Mouse (Mus musculus) olfactory bulb, adult 2 months (tissue): ENCODE results near the gene St14. TPM values are rescaled to one million over a fixed set of nuclear protein-coding genes. Genes with fewer than 3 reads are reported as not detected.

Experiments
- H3K27ac ChIP-seq: fragments of 200-500 bp; 2 replicates; pipeline ENCODE4 v1.5.1; 2012; ENCODE audit warnings: low read depth, low read length; ENCODE audit not compliant: insufficient read depth
- H3K4me1 ChIP-seq: fragments of 200-500 bp; 2 replicates; pipeline ENCODE4 v1.6.1; 2012; ENCODE audit warnings: low read length; ENCODE audit not compliant: control insufficient read depth, insufficient read depth
- H3K4me3 ChIP-seq: fragments of 200-500 bp; 2 replicates; pipeline ENCODE4 v1.5.1; 2012; ENCODE audit warnings: mild to moderate bottlenecking, low read depth, low read length, moderate library complexity; ENCODE audit not compliant: insufficient read depth
- CTCF ChIP-seq: fragments of 200-500 bp; IDR thresholded peaks from 2 replicates; pipeline ENCODE4 v1.5.1; 2012; ENCODE audit warnings: low read depth, mild to moderate bottlenecking, low read length, moderate library complexity; ENCODE audit not compliant: insufficient read depth
- POLR2A ChIP-seq: fragments of 200-500 bp; IDR thresholded peaks from 2 replicates; pipeline ENCODE4 v1.6.1; 2012; ENCODE audit warnings: mild to moderate bottlenecking, low read depth, low read length, moderate library complexity; ENCODE audit not compliant: insufficient read depth
- WGBS: fragments of 180-500 bp; shearing (Covaris S2); methylation state at CpG from one replicate; pipeline ENCODE4 v1.1.7; 2018; 5-methylcytosine and 5-hydroxymethylcytosine counted together
- polyA plus RNA-seq: library from polyadenylated mRNA; stranded (reverse); fragments of >200 nt; gene quantifications from 2 replicates; pipeline ENCODE4 v1.2.4, GENCODE M21; 2012; ENCODE audit warnings: low replicate concordance; ENCODE audit not compliant: missing spikeins, insufficient read depth, insufficient read length

St14 gene
- polyA plus RNA-seq, 1 experiment: not detected

GRCm38 (mm10) chr9:31162911-31163310 is 31.3 kb upstream of the St14 start:
- Histone ChIP-seq H3K27ac (no peak overlapping the region), H3K4me1 (no peaks in the 10 kb centered on the region), H3K4me3 (no peak overlapping the region)
- whole genome bisulfite sequencing: 38% methylated on average over 1 of the region's 1 CpGs
- no peak for TF ChIP-seq CTCF
- no peak for TF ChIP-seq POLR2A

- Histone ChIP-seq H3K27ac (no peak overlapping the region), H3K4me1 (no peaks in the 10 kb centered on the region), H3K4me3 (no peak overlapping the region)
- WGBS: 89% methylated on average over 4 of the region's 4 CpGs
- TF ChIP-seq CTCF (no peak), POLR2A (no peak)
These were observed 28.3 kb upstream of the St14 start for GRCm38 (mm10) chr9:31159910-31160309.

GRCm38 (mm10) chr9:31156594-31156993 is 24.9 kb upstream of the St14 start:
- Histone ChIP-seq H3K27ac (no peak overlapping the region), H3K4me1 (no peaks in the 10 kb centered on the region), H3K4me3 (no peak overlapping the region)
- WGBS: 81% methylated on average over 8 of the region's 8 CpGs
- no peak for TF ChIP-seq CTCF
- no peak for TF ChIP-seq POLR2A

- no peak overlapping the region for H3K27ac ChIP-seq
- H3K4me1 ChIP-seq: no peaks in the 10 kb centered on the region
- TF ChIP-seq CTCF: no peak
- H3K4me3 ChIP-seq: no peak overlapping the region
- 75% methylated on average over 2 of the region's 2 CpGs for WGBS
These were observed 19.4 kb upstream of the St14 start for GRCm38 (mm10) chr9:31151050-31151449.

GRCm38 (mm10) chr9:31148135-31148534 is 16.5 kb upstream of the St14 start:
- TF ChIP-seq CTCF (no peak), POLR2A (no peak)
- 87% methylated on average over 7 of the region's 7 CpGs for WGBS
- Histone ChIP-seq H3K4me3 (no peak overlapping the region), H3K27ac (no peak overlapping the region), H3K4me1 (no peaks in the 10 kb centered on the region)

GRCm38 (mm10) chr9:31145272-31145925 is 13.7 kb upstream of the St14 start:
- H3K27ac ChIP-seq: no peak overlapping the region
- no peak for TF ChIP-seq CTCF
- TF ChIP-seq POLR2A: no peak
- WGBS: 83% methylated on average over 7 of the region's 7 CpGs
- no peaks in the 10 kb centered on the region for H3K4me1 ChIP-seq
- no peak overlapping the region for H3K4me3 ChIP-seq

GRCm38 (mm10) chr9:31142924-31143323 is 11.3 kb upstream of the St14 start:
- no peak overlapping the region for H3K4me3 ChIP-seq
- H3K4me1 ChIP-seq: no peaks in the 10 kb centered on the region
- WGBS: 28% methylated on average over 1 of the region's 1 CpGs
- H3K27ac ChIP-seq: no peak overlapping the region
- TF ChIP-seq POLR2A (no peak), CTCF (no peak)

- 62% methylated on average over 5 of the region's 5 CpGs for WGBS
- peaks cover 18% of the 10 kb centered on the region for H3K4me1 ChIP-seq
- no peak overlapping the region for H3K4me3 ChIP-seq
- TF ChIP-seq CTCF (no peak), POLR2A (no peak)
- H3K27ac ChIP-seq: no peak overlapping the region
These were observed 1.5 kb upstream of the St14 start for GRCm38 (mm10) chr9:31133131-31133530.

- Histone ChIP-seq H3K4me1 (peaks cover 18% of the 10 kb centered on the region), H3K27ac (no peak overlapping the region), H3K4me3 (peak overlapping the region; percentile 28)
- WGBS: 20% methylated on average over 26 of the region's 26 CpGs
- TF ChIP-seq POLR2A: no peak
These were observed 1.1 kb downstream of the St14 start for GRCm38 (mm10) chr9:31130357-31131204.
